Mouse (Mus musculus): ENCODE results near the gene Mymx. TPM values are rescaled to one million over a fixed set of nuclear protein-coding genes. Genes with fewer than 3 reads are reported as not detected.

The Mymx gene
- total and polyA plus RNA-seq, 3 experiments: not detected

DNA sequence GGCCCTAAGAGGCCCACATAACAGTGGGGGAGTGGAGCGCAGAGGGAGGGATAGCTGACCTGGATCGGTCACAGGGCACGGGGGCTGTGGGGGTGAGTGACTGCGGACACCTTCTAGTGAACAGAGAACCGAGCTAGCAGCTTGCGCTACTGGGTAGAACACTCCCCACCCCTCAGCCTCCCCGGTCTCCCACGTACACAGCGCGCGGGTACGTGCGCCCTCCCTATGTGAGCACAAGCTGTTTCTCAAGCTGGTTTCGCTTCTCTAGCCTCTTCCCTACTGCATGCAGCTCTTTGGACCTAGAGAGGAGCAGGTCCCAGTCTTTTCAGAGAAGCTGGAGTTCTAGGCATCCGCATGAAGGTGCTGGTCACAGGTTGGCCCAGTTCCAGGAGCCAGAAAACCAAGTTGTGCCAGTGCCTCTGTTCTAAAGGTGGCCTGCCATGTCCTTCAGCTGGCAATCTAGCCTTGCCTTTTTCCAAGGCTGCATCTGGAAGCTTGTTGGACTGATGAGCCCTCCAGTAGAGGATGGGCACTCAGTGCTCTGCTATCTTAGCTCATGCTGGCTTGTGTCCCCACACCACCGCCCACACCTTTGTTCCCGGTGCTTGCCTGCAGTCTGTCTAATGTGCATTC lies 27.7 kb downstream of the Mymx start:
- H3K27ac ChIP-seq: peak overlapping the region; percentile 100
- no peaks in the 10 kb centered on the region for H3K27me3 ChIP-seq (ENCODE audit: control insufficient read depth, insufficient read depth, low read length)
- H3K4me3 ChIP-seq: peak overlapping the region; percentile 97
- H3K36me3 ChIP-seq (ENCODE audit: control insufficient read depth, insufficient read depth, low read length): peaks cover 11% of the 10 kb centered on the region
- H3K9ac ChIP-seq (ENCODE audit: low read depth, low read length): peak overlapping the region; percentile 94
- no peaks in the 10 kb centered on the region for H3K79me2 ChIP-seq (replicated peaks; ENCODE audit: control insufficient read depth, insufficient read depth, low read length)
- DNase-seq: peak; percentile 83 to 84
- intact Hi-C loops (cut with DNase I): loop anchor here (1.0 to 5.0 kb wide), 2 partner anchors 10 to 453 kb away; no protein-coding TSS in a partner anchor
- 1% methylated on average over 17 of the region's 17 CpGs for WGBS
- no peak for TF ChIP-seq CTCF (IDR thresholded peaks at IDR 0.05)
- TF ChIP-seq EP300 (IDR thresholded peaks at IDR 0.05; ENCODE audit: insufficient read depth, low read depth, low read length): no peak; the same call in 1 of the 2 replicates
- no peak; the same call in 1 of the 2 replicates for TF ChIP-seq POLR2A (IDR thresholded peaks at IDR 0.05; ENCODE audit: insufficient read depth, low read depth, low read length)
- H3K4me1 ChIP-seq (ENCODE audit: control insufficient read depth, insufficient read depth, low read length): peaks cover 4% of the 10 kb centered on the region

DNA sequence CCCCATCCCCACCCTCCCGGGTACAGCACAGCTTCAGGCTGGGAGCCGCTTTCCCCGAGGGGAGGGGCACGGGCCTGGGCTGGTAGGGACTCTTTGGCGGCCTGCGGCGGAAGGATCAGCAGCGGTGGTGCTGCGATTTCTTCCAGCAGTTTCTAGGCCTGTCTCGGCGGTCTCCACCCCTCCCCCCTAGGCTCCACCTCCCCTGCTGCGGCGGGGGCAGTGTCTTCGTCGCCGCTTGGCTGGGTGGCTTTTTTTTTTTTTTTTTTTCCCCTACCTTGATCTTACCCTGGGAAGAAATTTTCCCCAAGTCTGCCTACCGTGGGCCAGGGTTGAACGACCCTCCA lies 28.1 kb downstream of the Mymx start:
- H3K27ac ChIP-seq: peak overlapping the region; percentile 100
- peaks cover 4% of the 10 kb centered on the region for H3K4me1 ChIP-seq (ENCODE audit: control insufficient read depth, insufficient read depth, low read length)
- H3K79me2 ChIP-seq (replicated peaks; ENCODE audit: control insufficient read depth, insufficient read depth, low read length): no peaks in the 10 kb centered on the region
- under 1% methylated on average over 18 of the region's 18 CpGs for WGBS
- H3K36me3 ChIP-seq (ENCODE audit: control insufficient read depth, insufficient read depth, low read length): peaks cover 14% of the 10 kb centered on the region
- TF ChIP-seq POLR2A (IDR thresholded peaks at IDR 0.05; ENCODE audit: insufficient read depth, low read depth, low read length): peak; percentile 58; the same call in 1 of the 2 replicates
- peak; percentile 100 for TF ChIP-seq EP300 (IDR thresholded peaks at IDR 0.05; ENCODE audit: insufficient read depth, low read depth, low read length)
- no peak for TF ChIP-seq CTCF (IDR thresholded peaks at IDR 0.05)
- peak overlapping the region; percentile 97 for H3K4me3 ChIP-seq
- DNase-seq: peak; percentile 96 to 99
- no peaks in the 10 kb centered on the region for H3K27me3 ChIP-seq (ENCODE audit: control insufficient read depth, insufficient read depth, low read length)
- peak overlapping the region; percentile 94 for H3K9ac ChIP-seq (ENCODE audit: low read depth, low read length)
- intact Hi-C loops (cut with DNase I): loop anchor here (1.0 to 5.0 kb wide), 2 partner anchors 11 to 454 kb away; no protein-coding TSS in a partner anchor

DNA sequence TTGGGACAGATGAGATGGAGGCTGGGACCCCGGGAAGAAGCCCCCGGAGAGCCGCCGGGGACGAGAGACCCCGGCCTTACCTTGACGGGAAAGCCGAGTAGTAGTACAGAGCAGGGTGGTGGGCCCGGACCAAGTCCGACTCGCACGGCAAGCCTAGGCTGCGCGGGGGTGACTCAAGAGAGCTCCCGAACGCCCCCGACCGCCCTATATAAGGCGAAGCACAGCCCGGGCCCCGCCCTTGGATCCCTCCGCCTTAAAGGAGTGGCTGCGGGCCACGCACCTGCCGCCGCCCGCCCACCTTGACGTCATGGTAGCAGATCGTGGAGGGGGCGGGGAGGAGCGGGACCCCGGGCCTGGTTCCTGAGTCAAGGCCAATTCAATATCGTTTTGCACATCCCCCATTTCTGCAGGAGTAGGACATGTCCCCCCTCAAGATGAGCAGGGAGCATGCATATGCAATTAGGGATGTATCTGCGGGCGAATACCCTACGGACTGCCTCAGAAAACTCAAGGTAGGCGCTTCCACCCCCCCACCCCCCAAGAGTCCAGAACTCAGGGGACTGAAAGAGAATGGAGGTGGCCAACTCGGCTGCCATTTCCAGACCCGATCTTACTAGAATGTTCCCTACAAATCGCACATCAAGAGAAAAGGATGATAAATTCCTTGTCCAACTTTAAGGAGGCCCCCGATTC lies 28.7 kb downstream of the Mymx start, which contains the start of gene Hsp90ab1:
Hsp90ab1 (minus strand) TSS at position 185 of the 693 bp plus-strand sequence.
- H3K36me3 ChIP-seq (ENCODE audit: control insufficient read depth, insufficient read depth, low read length): peaks cover 14% of the 10 kb centered on the region
- H3K79me2 ChIP-seq (replicated peaks; ENCODE audit: control insufficient read depth, insufficient read depth, low read length): no peaks in the 10 kb centered on the region
- peak; percentile 98 to 100 for DNase-seq
- no peaks in the 10 kb centered on the region for H3K27me3 ChIP-seq (ENCODE audit: control insufficient read depth, insufficient read depth, low read length)
- peaks cover 3% of the 10 kb centered on the region for H3K4me1 ChIP-seq (ENCODE audit: control insufficient read depth, insufficient read depth, low read length)
- H3K4me3 ChIP-seq: peak within 1 kb of the TSS; percentile 97
- peak within 1 kb of the TSS; percentile 94 for H3K9ac ChIP-seq (ENCODE audit: low read depth, low read length)
- intact Hi-C loops (cut with DNase I): loop anchor here (5.0 kb wide), 1 partner anchor 454 kb away; no protein-coding TSS in a partner anchor
- WGBS: under 1% methylated on average over 41 of the region's 41 CpGs
- TF ChIP-seq CTCF (IDR thresholded peaks at IDR 0.05) (no peak), POLR2A (IDR thresholded peaks at IDR 0.05; ENCODE audit: insufficient read depth, low read depth, low read length) (peak; percentile 99), EP300 (IDR thresholded peaks at IDR 0.05; ENCODE audit: insufficient read depth, low read depth, low read length) (peak; percentile 65; the same call in 1 of the 2 replicates)
- peak within 1 kb of the TSS; percentile 100 for H3K27ac ChIP-seq

DNA sequence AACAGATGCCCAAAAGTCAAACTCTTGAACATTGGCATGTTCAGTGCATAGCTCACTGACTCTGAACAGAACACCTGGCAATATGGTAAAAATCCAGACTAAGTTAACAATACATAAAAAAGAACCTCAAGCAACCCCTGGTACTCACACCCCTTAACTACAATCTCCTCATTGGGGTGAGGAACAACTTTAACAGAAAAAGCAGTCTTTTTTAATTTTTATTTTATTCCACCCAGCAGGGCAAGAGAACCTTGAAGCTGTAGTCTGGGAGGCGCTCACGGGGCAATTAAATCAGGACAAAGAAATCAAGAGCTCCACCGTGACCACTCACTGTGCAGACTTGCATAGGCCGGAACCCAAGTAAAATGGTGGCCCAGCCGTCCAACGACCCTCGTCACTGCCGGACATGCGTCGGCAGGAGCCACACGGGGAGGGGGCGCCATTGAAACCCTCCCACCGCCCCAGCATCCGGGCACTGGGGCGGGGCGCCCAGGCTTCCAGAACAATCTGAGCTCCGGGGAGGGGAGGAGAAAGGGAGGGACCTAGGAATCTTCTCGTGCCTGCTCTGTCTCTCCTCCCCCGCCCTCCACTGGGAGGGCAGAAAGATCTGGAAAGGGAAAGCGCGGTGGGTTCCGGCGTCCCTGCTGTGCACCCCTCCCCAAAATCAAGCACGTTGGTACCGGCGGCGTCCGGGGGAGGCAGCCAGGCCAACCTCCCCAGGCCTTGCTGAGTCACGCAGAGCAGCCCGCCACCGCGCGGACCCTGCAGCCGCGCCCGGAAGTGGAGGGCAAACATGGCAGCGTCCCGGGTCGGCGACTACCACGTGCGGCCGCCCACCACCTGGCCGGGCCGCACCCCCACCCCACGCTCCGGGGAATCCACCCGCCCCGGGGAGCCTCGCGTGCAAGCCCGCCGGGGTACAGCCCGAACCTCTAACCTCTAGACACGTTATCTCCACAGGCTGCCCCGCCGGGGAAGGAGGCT lies 29.5 kb downstream of the Mymx start:
- Histone ChIP-seq H3K9ac (ENCODE audit: low read depth, low read length) (peak overlapping the region; percentile 94), H3K4me1 (ENCODE audit: control insufficient read depth, insufficient read depth, low read length) (peaks cover 3% of the 10 kb centered on the region), H3K36me3 (ENCODE audit: control insufficient read depth, insufficient read depth, low read length) (peaks cover 15% of the 10 kb centered on the region), H3K79me2 (replicated peaks; ENCODE audit: control insufficient read depth, insufficient read depth, low read length) (no peaks in the 10 kb centered on the region), H3K4me3 (peak overlapping the region; percentile 97), H3K27me3 (ENCODE audit: control insufficient read depth, insufficient read depth, low read length) (no peaks in the 10 kb centered on the region), H3K27ac (peak overlapping the region; percentile 100)
- WGBS: under 1% methylated on average over 57 of the region's 57 CpGs
- TF ChIP-seq EP300 (IDR thresholded peaks at IDR 0.05; ENCODE audit: insufficient read depth, low read depth, low read length) (0 out of 2 replicates have a peak, but pooled peaks have one; percentile 10), CTCF (IDR thresholded peaks at IDR 0.05) (peak; percentile 38), POLR2A (IDR thresholded peaks at IDR 0.05; ENCODE audit: insufficient read depth, low read depth, low read length) (peak; percentile 59; the same call in 1 of the 2 replicates)
- intact Hi-C loops (cut with DNase I): loop anchor here (1.0 to 5.0 kb wide), 2 partner anchors 8 to 455 kb away; no protein-coding TSS in a partner anchor
- DNase-seq: peak; percentile 89 to 90

DNA sequence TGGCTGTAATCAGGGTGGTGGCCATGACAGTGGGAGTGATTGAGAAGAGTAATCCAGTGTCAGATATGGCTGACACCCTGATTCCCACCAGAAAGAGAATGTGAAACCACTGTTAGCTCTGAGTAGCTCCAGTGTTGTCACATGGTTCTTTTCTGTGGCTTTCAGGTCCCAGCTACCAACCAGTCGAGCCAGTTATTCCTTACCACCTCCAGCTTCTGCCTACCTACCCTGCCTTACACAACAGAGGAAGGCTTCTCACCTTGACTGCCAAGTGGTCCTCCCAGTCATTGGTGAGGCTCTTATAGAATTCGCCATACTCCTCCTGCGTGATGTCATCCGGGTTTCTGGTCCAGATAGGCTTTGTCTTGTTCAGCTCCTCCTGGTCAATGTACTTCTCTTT lies 31.9 kb downstream of the Mymx start:
- Histone ChIP-seq H3K9ac (ENCODE audit: low read depth, low read length) (no peak overlapping the region), H3K4me3 (no peak overlapping the region), H3K27ac (no peak overlapping the region), H3K36me3 (ENCODE audit: control insufficient read depth, insufficient read depth, low read length) (peaks cover 17% of the 10 kb centered on the region), H3K4me1 (ENCODE audit: control insufficient read depth, insufficient read depth, low read length) (peaks cover 3% of the 10 kb centered on the region), H3K79me2 (replicated peaks; ENCODE audit: control insufficient read depth, insufficient read depth, low read length) (no peaks in the 10 kb centered on the region), H3K27me3 (ENCODE audit: control insufficient read depth, insufficient read depth, low read length) (no peaks in the 10 kb centered on the region)
- WGBS: 78% methylated on average over 4 of the region's 4 CpGs
- no peak for DNase-seq
- intact Hi-C loops (cut with DNase I): loop anchor here (5.0 kb wide), 1 partner anchor 457 kb away; no protein-coding TSS in a partner anchor
- TF ChIP-seq EP300 (IDR thresholded peaks at IDR 0.05; ENCODE audit: insufficient read depth, low read depth, low read length): no peak
- no peak for TF ChIP-seq POLR2A (IDR thresholded peaks at IDR 0.05; ENCODE audit: insufficient read depth, low read depth, low read length)
- no peak for TF ChIP-seq CTCF (IDR thresholded peaks at IDR 0.05)
